Mouse (Mus musculus): ENCODE data around the gene Mgat5.

GRCm38 (mm10) chr1:127327773-127328172, 123.0 kb downstream of the Mgat5 start:
- TF ChIP-seq CTCF (IDR thresholded peaks at IDR 0.05; ENCODE audit: borderline replicate concordance, insufficient read depth, low read depth, low read length), result no peak
- no peak for TF ChIP-seq POLR2A (IDR thresholded peaks at IDR 0.05; ENCODE audit: borderline replicate concordance, insufficient read depth, low read length)
